Mouse (Mus musculus): ENCODE measurements around the gene Shc3.

GRCm38 (mm10) chr13:51407541-51408217, 161.5 kb downstream of the Shc3 start:
- no peak for TF ChIP-seq CTCF (IDR thresholded peaks at IDR 0.05; ENCODE audit: low read depth, low read length)
- TF ChIP-seq EP300 (IDR thresholded peaks at IDR 0.05; ENCODE audit: insufficient read depth, low read depth, low read length): no peak

Data from ES-Bruce4 (cell line).